Mouse (Mus musculus): ENCODE measurements around the gene Tbxas1. TPM values are rescaled to one million over a fixed set of nuclear protein-coding genes. Genes with fewer than 3 reads are reported as not detected.

Gene Tbxas1
- polyA plus RNA-seq, 2 experiments: 4.5 to 6.3 TPM

DNA sequence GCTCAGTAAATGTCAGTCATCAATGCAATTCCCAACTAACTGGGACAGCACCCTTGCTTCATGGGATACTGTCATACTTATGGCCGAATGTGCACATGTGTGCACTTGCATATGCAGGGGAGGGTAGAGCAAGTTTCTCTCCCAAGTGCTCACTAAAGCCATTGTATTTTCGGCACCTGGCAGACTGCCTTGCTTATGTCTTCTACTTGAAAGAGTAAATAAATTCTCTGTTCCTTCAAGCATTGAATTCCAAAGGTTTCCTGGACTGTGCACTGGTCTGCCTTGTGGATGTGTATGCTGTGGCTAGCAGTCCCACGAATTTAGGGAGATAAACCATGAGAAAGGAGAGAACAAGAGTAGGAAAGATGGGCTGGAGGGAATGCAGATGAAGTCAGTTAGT is 53.3 kb downstream of the Tbxas1 start:
- Histone ChIP-seq H3K27ac (no peak overlapping the region), H3K36me3 (replicated peaks; ENCODE audit: control insufficient read depth, insufficient read depth, low read depth) (no peaks in the 10 kb centered on the region), H3K9me3 (ENCODE audit: control insufficient read depth, low read length) (no peaks in the 10 kb centered on the region), H3K9ac (replicated peaks) (no peak overlapping the region), H3K4me1 (replicated peaks; ENCODE audit: control insufficient read depth in 2 of 2, insufficient read depth in 2 of 2, low read length in 1 of 2) (peaks cover 28 to 48% of the 10 kb centered on the region in 2 experiments), H3K4me3 (ENCODE audit: insufficient read depth in 1 of 2, low read depth in 2 of 2, low read length in 2 of 2) (no peak overlapping the region), H3K27me3 (ENCODE audit: control insufficient read depth, insufficient read depth, low read length) (no peaks in the 10 kb centered on the region), H3K4me2 (ENCODE audit: low read depth) (no peak overlapping the region)
- 62% methylated on average over 3 of the region's 3 CpGs for whole genome bisulfite sequencing (ENCODE audit: insufficient replicate concordance)
- TF ChIP-seq EP300 (IDR thresholded peaks at IDR 0.05; ENCODE audit: low read depth) (no peak), CTCF (IDR thresholded peaks at IDR 0.05; ENCODE audit: low read depth) (no peak)
- ATAC-seq (ENCODE audit: insufficient read depth): no peak
- no peak for DNase-seq (ENCODE audit: low read depth in 3 of 3, low spot score in 3 of 3)

DNA sequence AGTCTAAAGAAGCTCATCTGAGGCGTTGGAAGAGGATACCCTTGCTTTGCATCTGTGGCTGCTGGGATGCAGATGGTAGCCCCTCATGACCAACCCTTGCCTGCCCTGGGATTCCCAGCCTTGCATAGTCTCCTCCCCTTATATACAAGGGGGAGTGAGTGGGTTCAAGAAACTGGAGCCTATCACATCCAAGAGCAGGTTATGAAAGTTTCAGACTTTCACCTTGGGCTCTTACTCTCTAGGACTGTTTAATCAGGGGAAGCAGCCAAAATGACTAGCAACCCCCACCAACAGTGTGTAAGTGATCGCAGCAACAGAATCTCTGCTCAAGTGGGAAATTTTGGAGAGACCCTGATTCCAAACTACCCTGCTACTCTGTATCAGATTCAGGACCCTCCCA is 60.8 kb downstream of the Tbxas1 start:
- Histone ChIP-seq H3K4me1 (replicated peaks; ENCODE audit: control insufficient read depth in 2 of 2, insufficient read depth in 2 of 2, low read length in 1 of 2) (peaks cover 4 to 18% of the 10 kb centered on the region in 2 experiments), H3K4me3 (ENCODE audit: insufficient read depth in 1 of 2, low read depth in 2 of 2, low read length in 2 of 2) (no peak overlapping the region), H3K4me2 (ENCODE audit: low read depth) (no peak overlapping the region), H3K27ac (no peak overlapping the region), H3K9me3 (ENCODE audit: control insufficient read depth, low read length) (no peaks in the 10 kb centered on the region), H3K36me3 (replicated peaks; ENCODE audit: control insufficient read depth, insufficient read depth, low read depth) (no peaks in the 10 kb centered on the region), H3K9ac (replicated peaks) (no peak overlapping the region), H3K27me3 (ENCODE audit: control insufficient read depth, insufficient read depth, low read length) (no peaks in the 10 kb centered on the region)
- 60% methylated on average over 2 of the region's 2 CpGs for WGBS (ENCODE audit: insufficient replicate concordance)
- ATAC-seq (ENCODE audit: insufficient read depth) (no peak), DNase-seq (ENCODE audit: low read depth in 3 of 3, low spot score in 3 of 3) (no peak)
- TF ChIP-seq CTCF (IDR thresholded peaks at IDR 0.05; ENCODE audit: low read depth) (no peak), EP300 (IDR thresholded peaks at IDR 0.05; ENCODE audit: low read depth) (no peak)

GRCm38 (mm10) chr6:38938421-38938820 is 63.2 kb downstream of the Tbxas1 start:
- WGBS (ENCODE audit: insufficient replicate concordance): 25% methylated on average over 6 of the region's 6 CpGs
- H3K27ac ChIP-seq: no peak overlapping the region

GRCm38 (mm10) chr6:38939096-38939495 is 63.9 kb downstream of the Tbxas1 start:
- no peak overlapping the region for H3K4me2 ChIP-seq (ENCODE audit: low read depth)
- no peaks in the 10 kb centered on the region for H3K9me3 ChIP-seq (ENCODE audit: control insufficient read depth, low read length)
- no peak overlapping the region for H3K9ac ChIP-seq (replicated peaks)
- TF ChIP-seq EP300 (IDR thresholded peaks at IDR 0.05; ENCODE audit: low read depth): no peak
- no peak for TF ChIP-seq CTCF (IDR thresholded peaks at IDR 0.05; ENCODE audit: low read depth)
- 54% methylated on average over 4 of the region's 4 CpGs for WGBS (ENCODE audit: insufficient replicate concordance)
- no peaks in the 10 kb centered on the region for H3K36me3 ChIP-seq (replicated peaks; ENCODE audit: control insufficient read depth, insufficient read depth, low read depth)
- DNase-seq (ENCODE audit: low read depth in 3 of 3, low spot score in 3 of 3) (no peak), ATAC-seq (ENCODE audit: insufficient read depth) (no peak)
- H3K27ac ChIP-seq: no peak overlapping the region; the same call in 1 of the 2 replicates
- no peaks in the 10 kb centered on the region for H3K27me3 ChIP-seq (ENCODE audit: control insufficient read depth, insufficient read depth, low read length)
- peaks cover 4 to 18% of the 10 kb centered on the region in 2 experiments for H3K4me1 ChIP-seq (replicated peaks; ENCODE audit: control insufficient read depth in 2 of 2, insufficient read depth in 2 of 2, low read length in 1 of 2)
- no peak overlapping the region for H3K4me3 ChIP-seq (ENCODE audit: insufficient read depth in 1 of 2, low read depth in 2 of 2, low read length in 2 of 2)

More at GRCm38 (mm10) chr6:38938421-38938820, 63.2 kb downstream of the Tbxas1 start:
- peaks cover 4 to 18% of the 10 kb centered on the region in 2 experiments for H3K4me1 ChIP-seq (replicated peaks; ENCODE audit: control insufficient read depth in 2 of 2, insufficient read depth in 2 of 2, low read length in 1 of 2)
- H3K4me3 ChIP-seq (ENCODE audit: insufficient read depth in 1 of 2, low read depth in 2 of 2, low read length in 2 of 2): no peak overlapping the region
- no peaks in the 10 kb centered on the region for H3K9me3 ChIP-seq (ENCODE audit: control insufficient read depth, low read length)
- ATAC-seq (ENCODE audit: insufficient read depth) (no peak), DNase-seq (ENCODE audit: low read depth in 3 of 3, low spot score in 3 of 3) (no peak)
- H3K36me3 ChIP-seq (replicated peaks; ENCODE audit: control insufficient read depth, insufficient read depth, low read depth): no peaks in the 10 kb centered on the region
- no peak for TF ChIP-seq EP300 (IDR thresholded peaks at IDR 0.05; ENCODE audit: low read depth)
- TF ChIP-seq CTCF (IDR thresholded peaks at IDR 0.05; ENCODE audit: low read depth): no peak
- no peaks in the 10 kb centered on the region for H3K27me3 ChIP-seq (ENCODE audit: control insufficient read depth, insufficient read depth, low read length)
- H3K4me2 ChIP-seq (ENCODE audit: low read depth): no peak overlapping the region
- no peak overlapping the region for H3K9ac ChIP-seq (replicated peaks)

DNA sequence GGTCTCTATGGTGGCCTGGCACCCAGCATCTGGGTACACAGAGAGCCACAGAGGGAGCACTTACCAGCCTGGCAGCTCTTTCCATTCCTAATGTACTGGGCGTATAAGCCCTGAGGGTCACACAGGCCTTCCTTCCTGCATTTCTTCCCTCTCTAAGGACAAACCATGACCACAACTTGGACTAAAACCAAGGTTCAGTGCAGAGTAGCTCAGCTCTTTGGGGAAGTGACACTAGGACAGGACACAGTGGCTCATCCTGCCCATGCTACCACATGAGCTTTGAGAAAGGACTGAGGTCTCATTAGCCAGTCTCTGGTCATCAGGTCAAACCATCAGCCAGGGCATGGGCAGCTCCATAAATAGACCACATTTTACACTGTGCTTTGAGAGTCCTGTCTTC is 65.8 kb downstream of the Tbxas1 start:
- H3K36me3 ChIP-seq (replicated peaks; ENCODE audit: control insufficient read depth, insufficient read depth, low read depth): no peaks in the 10 kb centered on the region
- no peaks in the 10 kb centered on the region for H3K27me3 ChIP-seq (ENCODE audit: control insufficient read depth, insufficient read depth, low read length)
- 74% methylated on average over 1 of the region's 1 CpGs for WGBS (ENCODE audit: insufficient replicate concordance)
- H3K9me3 ChIP-seq (ENCODE audit: control insufficient read depth, low read length): no peaks in the 10 kb centered on the region
- H3K4me1 ChIP-seq (replicated peaks; ENCODE audit: control insufficient read depth in 2 of 2, insufficient read depth in 2 of 2, low read length in 1 of 2): peaks cover 4 to 24% of the 10 kb centered on the region in 2 experiments
- ATAC-seq (ENCODE audit: insufficient read depth): no peak
- DNase-seq (ENCODE audit: low read depth in 3 of 3, low spot score in 3 of 3): no peak
- H3K4me2 ChIP-seq (ENCODE audit: low read depth): no peak overlapping the region
- no peak overlapping the region for H3K27ac ChIP-seq
- TF ChIP-seq EP300 (IDR thresholded peaks at IDR 0.05; ENCODE audit: low read depth) (no peak), CTCF (IDR thresholded peaks at IDR 0.05; ENCODE audit: low read depth) (no peak)
- no peak overlapping the region for H3K4me3 ChIP-seq (ENCODE audit: insufficient read depth in 1 of 2, low read depth in 2 of 2, low read length in 2 of 2)
- H3K9ac ChIP-seq (replicated peaks): no peak overlapping the region

Data from liver, embryonic 14.5 days (tissue).